ENCODE assay signal across 21 mouse cellular contexts in the genomic region with DNA sequence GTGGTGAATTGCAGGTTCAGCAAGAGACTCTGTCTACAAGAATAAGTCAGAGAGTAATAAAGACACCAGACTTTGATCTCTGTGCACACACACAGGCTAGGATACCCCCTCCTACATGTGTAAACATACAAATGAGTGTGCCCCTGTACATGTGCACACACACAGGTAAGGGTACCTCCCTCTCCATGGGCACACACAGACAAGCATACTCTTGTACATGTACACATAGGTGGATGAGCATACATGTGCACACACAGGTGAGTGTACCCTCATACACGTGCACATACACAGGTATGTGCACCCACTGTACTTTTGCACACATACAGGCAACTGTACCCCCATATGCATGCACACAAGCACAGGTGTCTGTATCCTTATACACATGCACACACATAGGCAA.
"Had no signal": no experiment of that assay in that cellular context is flagged by ENCODE, and none has a peak within 500 bp of the region (broad histone marks: within the 10 kb centered on the region; RNA-seq: fewer than 3 reads in every experiment).

No protein-coding gene starts in this region.

- H3K9ac ChIP-seq: kidney, embryonic 15.5 days; lung, embryonic 14.5 days; midbrain, embryonic 12.5 days; midbrain, embryonic 15.5 days; neural tube, embryonic 12.5 days; stomach, embryonic 15.5 days had no signal

- H3K27ac ChIP-seq: kidney, embryonic 15.5 days; left cerebral cortex, adult 2 months; midbrain, embryonic 12.5 days; midbrain, embryonic 15.5 days; neural tube, embryonic 12.5 days; stomach, embryonic 15.5 days had no signal

- DNase-seq: kidney, adult 11 months; kidney, adult 8-10 months; kidney, postnatal 10 days; kidney, postnatal 36 days; layer of hippocampus, postnatal 36 days; left cerebral cortex, postnatal 4 days; lung, embryonic 14.5 days; lung, postnatal 36 days; retina, postnatal 1 day; right cerebral cortex, postnatal 25 days; spleen, adult 18-20 months; thymus, adult 18-20 months; thymus, postnatal 36 days had no signal

- H3K4me1 ChIP-seq: kidney, embryonic 15.5 days; midbrain, embryonic 12.5 days; midbrain, embryonic 15.5 days; neural tube, embryonic 12.5 days; stomach, embryonic 15.5 days had no signal

- H3K4me2 ChIP-seq: kidney, embryonic 15.5 days; lung, embryonic 14.5 days; midbrain, embryonic 12.5 days; midbrain, embryonic 15.5 days; neural tube, embryonic 12.5 days; stomach, embryonic 15.5 days had no signal

- ATAC-seq: hindbrain, embryonic 16.5 days; lung, postnatal 0 days; midbrain, embryonic 15.5 days had no signal

- H3K4me3 ChIP-seq: kidney, embryonic 15.5 days; left cerebral cortex, adult 2 months; midbrain, embryonic 12.5 days; midbrain, embryonic 15.5 days; neural tube, embryonic 12.5 days; stomach, embryonic 15.5 days had no signal

- H3K36me3 ChIP-seq: kidney, embryonic 15.5 days; midbrain, embryonic 12.5 days; midbrain, embryonic 15.5 days; neural tube, embryonic 12.5 days; stomach, embryonic 15.5 days had no signal

- H3K27me3 ChIP-seq: kidney, embryonic 15.5 days; midbrain, embryonic 12.5 days; midbrain, embryonic 15.5 days; neural tube, embryonic 12.5 days; stomach, embryonic 15.5 days had no signal

- H3K9me3 ChIP-seq: kidney, embryonic 15.5 days; midbrain, embryonic 12.5 days; midbrain, embryonic 15.5 days; neural tube, embryonic 12.5 days; stomach, embryonic 15.5 days had no signal
